Mouse (Mus musculus) myocyte (in vitro differentiated cells): Measurements from ENCODE around the gene Ube2l6.

ENCODE experiments used
- E2F4 ChIP-seq: IDR thresholded peaks from one replicate; pipeline ENCODE4 v1.6.1; 2011; ENCODE audit warnings: mild to moderate bottlenecking, control low read depth, moderate library complexity; ENCODE audit not compliant: insufficient read depth
- MAX ChIP-seq: IDR thresholded peaks from one replicate; pipeline ENCODE4 v1.6.1; 2011; ENCODE audit warnings: low read depth, mild to moderate bottlenecking, control low read depth
- MYOG ChIP-seq, 3 experiments: IDR thresholded peaks; one replicate each; pipeline ENCODE4 v1.6.1; 2011; ENCODE audit warnings: control low read depth in 2 of 3, low read depth in 2 of 3, mild to moderate bottlenecking in 2 of 3; ENCODE audit not compliant: insufficient read length in 2 of 3, control insufficient read depth in 1 of 3, insufficient read depth in 1 of 3
- POLR2A ChIP-seq: IDR thresholded peaks from one replicate; pipeline ENCODE4 v1.6.1; 2011; ENCODE audit warnings: low read depth, mild to moderate bottlenecking, control low read depth, moderate library complexity; ENCODE audit not compliant: insufficient read length
- POLR2AphosphoS2 ChIP-seq: IDR thresholded peaks from one replicate; pipeline ENCODE4 v1.6.1; 2011; ENCODE audit warnings: low read depth, control low read depth; ENCODE audit not compliant: insufficient read length
- TCF12 ChIP-seq: IDR thresholded peaks from one replicate; pipeline ENCODE4 v1.6.1; 2011; ENCODE audit warnings: mild to moderate bottlenecking, control low read depth; ENCODE audit not compliant: poor library complexity, insufficient read depth, severe bottlenecking
- TCF3 ChIP-seq: IDR thresholded peaks from one replicate; pipeline ENCODE4 v1.6.1; 2011; ENCODE audit warnings: low read depth, control low read depth; ENCODE audit not compliant: insufficient read length
- USF1 ChIP-seq: IDR thresholded peaks from one replicate; pipeline ENCODE4 v1.6.1; 2011; ENCODE audit warnings: low read depth, mild to moderate bottlenecking, control low read depth, moderate library complexity

DNA sequence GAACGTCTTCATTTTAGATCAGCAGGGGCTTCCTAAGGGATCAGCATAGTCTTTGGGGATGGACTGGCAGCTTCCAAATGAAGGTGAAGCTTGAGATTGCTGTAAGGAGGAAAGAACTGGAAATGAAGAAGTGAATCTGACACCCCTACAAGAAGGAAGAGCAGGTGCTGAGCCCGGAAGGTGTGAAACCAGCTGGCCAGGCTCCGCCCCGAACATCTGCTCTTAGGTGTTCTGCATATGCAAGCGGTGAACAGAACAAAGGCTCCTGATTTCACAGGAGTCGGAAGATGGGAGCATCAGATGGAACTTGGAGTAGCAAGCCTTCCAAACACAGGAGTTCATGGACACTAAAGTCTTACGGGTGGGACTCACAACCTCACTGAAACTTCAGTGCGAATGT is 38.5 kb downstream of the Ube2l6 start:
- TF ChIP-seq POLR2A: no peak
- TF ChIP-seq MAX: no peak
- TF ChIP-seq TCF3: no peak
- TF ChIP-seq E2F4: no peak
- no peak for TF ChIP-seq POLR2AphosphoS2
- no peak for TF ChIP-seq TCF12
- TF ChIP-seq USF1: no peak
- no peak for TF ChIP-seq MYOG (IDR thresholded peaks at IDR 0.05; ENCODE audit: control insufficient read depth in 1 of 3, insufficient read depth in 1 of 3, insufficient read length in 2 of 3, low read depth in 2 of 3)
